Mouse (Mus musculus): ENCODE data around the gene Gif.

The Gif gene

DNA sequence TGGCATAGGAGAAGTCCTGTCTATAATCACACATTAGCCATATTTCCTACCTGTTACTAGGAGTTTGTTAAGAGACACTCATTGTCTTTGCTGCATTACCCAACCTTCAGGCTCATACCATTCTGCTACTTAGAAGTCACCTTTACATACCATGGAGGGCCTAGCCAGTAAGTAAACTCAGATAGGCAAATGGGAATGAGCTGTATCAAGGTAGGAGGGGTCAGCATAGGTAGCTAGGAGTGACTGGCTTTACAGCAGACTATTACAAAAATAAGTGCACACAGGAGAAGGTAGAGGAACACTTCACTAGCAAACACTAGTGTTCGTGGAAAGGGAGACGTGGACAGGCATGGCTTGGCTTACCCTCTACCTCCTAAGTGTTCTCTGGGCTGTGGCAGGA is at the start of gene Gif:
TSS of gene Gif (plus strand) at position 257 of the 400 bp plus-strand sequence.
- no peak for DNase-seq

DNA sequence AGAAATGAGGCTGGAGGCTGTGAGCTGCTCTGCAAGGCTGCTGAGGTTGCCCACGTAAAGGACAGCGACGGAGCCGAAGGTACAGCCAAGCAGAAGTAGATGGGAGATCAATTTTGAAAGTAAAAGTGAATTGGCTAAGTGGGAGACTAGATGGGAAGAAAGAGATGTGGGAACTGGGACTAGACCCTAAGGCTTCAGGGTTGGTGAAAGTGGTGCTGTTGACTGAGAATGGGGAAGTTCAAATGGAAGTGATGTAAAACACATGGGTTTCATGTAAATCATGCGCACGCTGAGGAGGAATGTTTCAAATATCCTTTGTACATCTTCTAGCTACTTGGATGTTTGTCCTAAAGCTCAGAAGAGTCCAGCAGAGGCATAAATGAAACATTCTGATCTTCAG is 49.0 kb upstream of the Gif start:
- DNase-seq = no peak

DNA sequence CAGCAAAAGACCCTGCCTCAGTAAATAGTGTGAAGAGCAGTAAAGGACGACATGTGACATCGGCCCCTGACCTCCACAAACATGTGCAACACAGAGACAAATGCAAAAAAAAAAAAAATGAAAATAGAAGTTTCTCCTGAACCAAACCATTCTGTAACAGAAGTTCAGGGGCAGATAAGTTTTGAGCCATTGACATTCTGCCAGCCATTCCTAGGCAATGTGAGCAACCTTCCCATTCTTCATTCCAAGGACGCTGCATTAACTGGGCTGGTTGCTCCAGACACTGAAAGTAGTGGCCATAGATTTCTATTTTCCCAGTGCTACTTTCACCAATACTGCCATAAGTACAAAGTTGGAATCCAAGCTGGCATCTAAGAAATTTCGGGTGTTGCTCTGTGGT is 34.9 kb upstream of the Gif start:
- no peak for DNase-seq

DNA sequence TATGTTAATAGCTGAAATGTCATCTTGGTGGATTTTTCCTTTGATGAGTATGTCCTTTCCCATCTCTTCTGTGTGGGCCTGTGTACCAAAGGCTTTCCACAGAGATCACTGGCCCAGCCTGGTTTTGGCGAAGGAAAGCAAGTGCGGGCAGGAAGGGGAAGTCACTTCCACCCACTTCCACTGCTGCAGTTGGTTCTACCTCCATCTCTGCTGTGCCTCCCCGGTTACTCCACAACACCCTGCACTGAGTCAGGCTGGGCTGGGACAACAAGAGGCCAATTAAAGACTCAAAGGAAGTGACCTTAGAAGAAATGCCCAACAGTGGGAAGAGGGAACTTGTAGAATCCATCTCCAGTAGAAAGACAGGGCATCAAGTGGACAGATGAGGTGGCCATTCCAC is 27.3 kb upstream of the Gif start:
- DNase-seq = no peak

DNA sequence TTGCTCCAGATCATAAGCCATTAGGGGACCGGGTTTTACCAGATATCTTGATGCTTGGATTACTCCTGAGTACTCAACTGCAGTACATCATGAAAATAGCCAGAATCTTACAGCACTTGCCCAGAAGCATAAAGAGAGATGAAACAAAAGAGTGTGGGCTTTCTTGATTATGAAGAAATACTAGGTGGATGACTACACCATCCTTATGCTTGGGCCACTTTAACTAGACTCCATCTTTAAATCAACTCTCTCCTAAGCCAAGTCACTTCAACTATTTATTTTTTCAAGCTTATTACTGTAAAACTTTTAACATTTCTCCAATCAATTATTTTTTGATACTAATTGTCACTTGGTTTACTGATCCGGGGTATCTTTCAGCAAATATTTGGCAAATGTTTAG is 23.5 kb upstream of the Gif start:
- DNase-seq = no peak

DNA sequence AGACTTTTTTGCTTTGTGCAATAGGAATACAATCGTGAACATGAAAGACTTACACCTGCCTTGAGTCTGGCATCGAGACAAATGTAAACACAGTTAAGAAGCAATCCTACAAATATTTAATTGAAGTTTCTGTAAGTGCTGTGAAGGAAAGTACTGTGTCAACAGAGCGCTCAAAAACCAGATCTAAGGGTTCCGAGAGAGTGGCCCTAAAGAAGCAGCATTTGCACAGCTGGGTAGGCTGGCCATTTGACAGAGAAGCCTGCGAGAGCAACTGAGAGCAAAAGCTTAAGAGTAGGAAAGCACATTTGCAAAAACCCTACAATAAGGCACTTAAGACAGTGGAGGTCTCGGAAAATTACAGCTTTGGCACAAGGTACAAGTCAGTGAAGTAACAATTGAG is 23.1 kb upstream of the Gif start:
- DNase-seq = no peak

DNA sequence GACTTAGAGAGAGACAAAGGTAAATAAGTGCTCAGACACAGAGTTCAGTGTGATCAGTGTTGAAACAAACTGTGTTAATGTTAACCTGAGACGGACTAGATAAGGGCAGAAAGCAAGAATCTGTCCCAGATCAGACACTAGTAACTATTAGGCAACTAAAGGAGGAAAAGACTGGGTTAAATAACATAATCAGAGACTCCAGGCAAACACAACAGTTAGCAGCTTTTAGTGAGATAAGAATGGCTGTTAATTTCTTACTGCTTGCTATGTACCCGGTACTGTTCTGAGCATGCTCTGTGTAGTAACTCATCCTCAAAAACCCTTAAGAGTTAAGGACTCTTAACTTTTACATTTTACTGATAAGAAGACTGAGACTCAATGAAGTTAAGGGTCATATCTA is 21.4 kb upstream of the Gif start:
- DNase-seq = no peak

DNA sequence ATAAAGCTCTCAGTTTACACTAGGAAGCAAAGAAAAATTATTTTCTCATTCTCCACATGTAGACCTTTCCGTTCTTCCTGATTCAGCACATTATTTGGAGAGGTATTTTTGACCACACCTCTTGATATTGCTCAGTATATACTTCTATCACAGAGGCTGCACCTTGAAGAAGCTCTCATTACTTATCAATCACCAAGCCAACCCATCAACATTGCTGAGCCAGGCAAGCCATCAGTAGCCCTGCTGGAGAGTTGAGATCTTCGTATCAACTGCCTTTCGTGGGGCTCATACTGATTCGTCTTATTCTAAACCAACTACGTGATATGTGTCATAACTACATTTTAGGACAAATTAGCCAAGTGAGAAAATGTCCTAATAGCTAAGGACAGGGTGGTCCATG is 20.1 kb upstream of the Gif start:
- DNase-seq = no peak

DNA sequence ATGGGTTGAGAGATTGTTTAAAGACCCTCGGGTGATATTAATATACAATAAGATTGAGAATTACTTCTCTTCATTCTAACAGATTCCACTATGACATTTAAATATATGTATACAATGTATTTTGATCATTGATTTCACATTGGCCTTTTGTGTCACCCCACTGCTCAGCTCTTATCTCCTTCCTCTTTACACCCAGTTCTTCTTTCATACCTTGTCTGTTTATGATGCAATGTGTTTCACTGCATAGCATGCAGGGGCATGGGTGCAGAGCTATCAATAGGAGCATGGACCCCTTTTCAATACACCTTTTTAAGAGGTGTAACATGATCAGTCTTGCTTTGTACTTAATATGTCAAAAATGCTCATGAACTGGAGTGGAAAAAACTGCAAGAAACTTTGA is 17.1 kb upstream of the Gif start:
- no peak for DNase-seq

DNA sequence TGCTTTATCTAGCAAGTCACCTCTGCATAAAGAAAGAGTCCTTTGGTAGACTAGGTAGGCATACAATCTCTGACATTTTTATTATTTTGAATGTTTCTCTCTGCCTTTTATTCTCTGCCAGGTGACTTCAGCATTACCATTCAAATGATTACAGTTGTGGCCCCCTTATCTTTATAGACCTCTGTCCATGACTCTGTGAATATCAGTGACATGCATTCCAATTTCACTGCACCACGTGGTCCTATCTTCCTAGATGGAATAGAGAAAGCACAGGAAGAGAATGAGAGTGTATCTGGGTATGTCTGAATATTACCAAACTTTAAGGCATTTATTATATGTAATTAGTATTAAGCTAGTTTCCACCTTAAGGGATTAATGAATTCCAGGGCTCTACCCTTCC is 10.9 kb upstream of the Gif start:
- no peak for DNase-seq

DNA sequence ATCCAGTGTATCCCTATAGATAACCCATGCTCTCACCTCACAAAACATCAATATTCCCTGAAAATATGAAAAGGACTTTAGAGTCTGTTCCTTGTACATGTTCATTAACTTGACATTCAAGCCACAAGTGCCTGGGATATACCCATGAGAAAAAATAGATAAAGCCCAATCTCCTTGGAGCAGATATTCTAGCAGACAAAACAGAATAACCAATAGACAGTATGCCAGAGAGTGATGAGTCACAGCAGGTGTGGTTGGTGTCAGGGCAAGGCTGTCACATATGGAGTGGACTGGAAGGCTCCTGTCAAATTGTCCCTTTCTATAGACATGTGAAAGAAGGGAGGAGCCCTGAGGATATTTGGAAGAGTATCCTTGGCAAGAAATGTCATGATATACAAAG is 1.7 kb upstream of the Gif start:
- DNase-seq = no peak

DNA sequence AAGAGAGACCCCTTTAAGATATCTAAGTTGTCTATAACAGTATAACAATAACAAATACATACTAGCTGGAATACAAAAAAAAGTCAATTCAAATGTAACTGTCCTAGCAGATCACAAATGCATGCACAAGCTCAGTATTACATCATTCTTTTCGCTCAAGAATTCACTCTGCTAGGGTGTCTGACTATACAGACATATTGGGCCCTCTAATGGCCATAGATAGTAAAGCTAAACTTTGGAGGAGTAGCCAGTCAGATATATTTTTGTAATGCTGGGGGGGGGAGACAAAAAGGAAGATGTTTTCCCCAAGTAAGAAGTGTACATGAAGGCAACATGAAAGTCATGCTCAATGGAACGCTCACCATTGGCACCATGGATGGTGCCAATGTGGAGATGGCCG is 17.7 kb downstream of the Gif start:
- no peak for DNase-seq

DNA sequence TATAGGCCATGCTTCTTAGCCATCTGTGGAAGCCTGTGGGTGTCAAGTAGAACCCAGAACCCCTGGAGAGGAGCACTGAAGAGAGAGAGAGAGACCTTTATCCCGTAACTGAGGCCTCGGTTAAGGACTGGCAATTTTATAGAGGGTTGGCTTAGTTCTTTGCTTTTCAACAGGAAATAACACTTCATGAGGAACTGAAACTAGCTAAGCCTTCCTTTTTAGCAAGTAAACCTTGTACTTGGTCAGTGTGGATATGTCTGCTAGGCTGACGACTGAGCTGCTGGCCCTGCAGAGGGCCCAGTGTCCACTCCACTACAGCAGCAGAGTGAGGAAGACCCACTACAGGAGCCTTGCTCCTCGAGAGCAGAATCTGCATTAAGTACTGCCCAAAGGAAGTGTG is 19.1 kb downstream of the Gif start:
- DNase-seq = no peak

DNA sequence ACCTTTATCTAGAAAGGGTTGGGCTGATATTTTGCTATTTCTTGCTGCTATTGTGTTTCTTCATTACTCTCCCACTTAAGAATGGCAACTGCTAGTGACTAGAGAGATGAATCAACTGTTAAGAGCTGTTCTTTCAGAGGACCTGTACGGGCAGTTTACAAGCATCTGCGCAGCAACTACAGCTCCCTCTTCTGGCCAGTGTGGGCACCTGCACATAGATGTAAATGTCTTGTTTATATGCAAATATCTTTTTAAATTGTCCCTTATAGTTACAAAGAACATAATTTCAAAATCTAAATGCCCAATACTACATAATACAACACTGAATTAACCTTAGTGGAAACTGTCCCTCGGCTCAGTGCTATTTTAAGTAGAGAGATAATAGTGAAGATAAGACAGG is 20.8 kb downstream of the Gif start:
- no peak for DNase-seq

DNA sequence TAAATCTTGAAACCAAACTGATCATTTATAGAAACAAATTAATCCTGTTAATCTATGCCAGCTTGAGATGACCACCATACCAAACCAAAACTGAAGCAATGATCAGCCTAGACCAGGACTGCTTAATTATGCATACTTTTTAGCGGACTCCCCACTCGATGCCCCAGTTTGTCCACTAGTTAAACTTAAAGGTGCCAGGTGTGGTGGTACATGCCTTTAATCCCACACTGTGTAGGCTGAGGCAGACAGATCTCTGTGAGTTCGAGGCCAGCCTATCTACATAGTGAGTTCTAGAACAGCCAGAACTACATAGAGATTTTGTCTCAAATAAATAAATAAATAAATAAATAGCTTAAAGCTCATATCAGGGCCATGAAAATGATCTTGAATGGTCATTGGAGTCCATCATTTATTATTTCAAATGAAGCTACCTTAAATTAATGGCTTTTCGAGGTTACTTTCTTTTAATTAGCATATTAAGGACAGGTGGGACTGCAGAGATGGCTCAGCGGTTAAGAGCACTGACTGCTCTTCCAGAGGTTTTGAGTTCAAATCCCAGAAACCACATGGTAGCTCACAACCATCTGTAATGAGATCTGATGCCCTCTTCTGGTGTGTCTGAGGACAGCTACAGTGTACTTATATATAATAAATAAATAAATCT is 22.0 kb downstream of the Gif start:
- no peak for DNase-seq

DNA sequence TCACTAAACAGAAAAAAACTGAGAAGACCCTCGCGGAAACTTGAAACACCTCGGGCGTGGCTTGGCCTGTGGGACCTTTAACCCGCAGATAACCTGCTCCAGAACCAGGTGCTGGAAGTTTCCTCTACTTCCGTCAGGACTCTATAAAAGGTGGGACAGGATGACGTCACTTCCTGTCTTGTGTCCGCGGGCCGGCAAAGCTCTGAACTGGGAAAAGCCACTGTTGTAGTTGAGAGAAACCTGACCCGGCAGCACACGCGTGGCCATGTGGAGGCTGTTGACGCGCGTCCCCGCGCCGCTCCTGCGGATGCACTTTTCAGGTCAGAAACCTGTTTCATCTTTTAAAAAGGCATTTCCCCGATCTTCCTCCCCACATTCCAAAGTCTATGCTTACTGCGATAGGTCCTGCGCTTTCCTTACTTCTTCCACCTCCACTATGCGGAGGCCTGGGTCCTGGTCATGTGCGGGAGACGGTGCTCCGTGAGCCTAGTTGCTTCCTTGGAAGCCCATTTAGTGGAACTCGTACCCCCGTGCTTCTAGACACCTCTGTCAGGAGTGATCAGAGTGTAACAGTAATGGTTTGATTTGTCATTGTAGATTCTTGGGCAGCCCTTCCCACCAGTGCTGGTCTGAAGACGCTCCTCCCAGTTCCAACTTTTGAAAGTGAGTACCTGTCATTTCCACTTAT is 23.0 kb downstream of the Gif start, which contains the start of gene Mrpl16:
TSS of gene Mrpl16 (plus strand) at position 187 of the 688 bp plus-strand sequence.
- peak; percentile 89 for DNase-seq

DNA sequence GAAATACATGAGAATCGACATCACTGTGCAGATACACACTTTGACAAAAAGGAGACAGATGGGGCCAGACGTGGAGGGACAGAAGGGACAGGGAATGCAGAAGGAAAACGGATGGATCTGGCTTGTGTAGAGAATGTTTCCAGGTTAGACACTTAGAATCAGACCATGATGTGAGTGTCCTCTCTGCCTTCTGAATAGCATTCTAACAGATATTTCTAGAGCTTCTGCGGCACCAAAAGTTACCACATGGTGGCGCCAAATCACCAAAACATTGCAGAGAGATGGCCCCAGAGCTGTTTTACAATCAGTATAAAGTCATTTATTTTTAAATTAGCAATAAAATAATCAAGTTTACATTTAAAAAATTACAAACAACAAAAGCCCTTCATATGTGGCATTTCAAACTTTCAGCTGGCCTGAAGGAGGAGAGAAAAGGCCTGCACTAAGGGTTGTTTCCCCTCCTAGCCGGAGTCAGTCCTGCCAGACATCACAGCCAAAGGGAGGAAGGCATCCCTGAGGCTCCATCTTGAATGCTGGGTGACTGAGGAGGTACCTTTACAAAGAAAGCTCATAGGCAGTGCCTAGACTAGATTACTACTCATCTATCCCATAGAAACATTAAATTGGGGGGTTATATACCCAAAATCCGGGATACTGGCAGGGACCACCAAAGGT is 30.0 kb downstream of the Gif start:
- peak; percentile 38 for DNase-seq

DNA sequence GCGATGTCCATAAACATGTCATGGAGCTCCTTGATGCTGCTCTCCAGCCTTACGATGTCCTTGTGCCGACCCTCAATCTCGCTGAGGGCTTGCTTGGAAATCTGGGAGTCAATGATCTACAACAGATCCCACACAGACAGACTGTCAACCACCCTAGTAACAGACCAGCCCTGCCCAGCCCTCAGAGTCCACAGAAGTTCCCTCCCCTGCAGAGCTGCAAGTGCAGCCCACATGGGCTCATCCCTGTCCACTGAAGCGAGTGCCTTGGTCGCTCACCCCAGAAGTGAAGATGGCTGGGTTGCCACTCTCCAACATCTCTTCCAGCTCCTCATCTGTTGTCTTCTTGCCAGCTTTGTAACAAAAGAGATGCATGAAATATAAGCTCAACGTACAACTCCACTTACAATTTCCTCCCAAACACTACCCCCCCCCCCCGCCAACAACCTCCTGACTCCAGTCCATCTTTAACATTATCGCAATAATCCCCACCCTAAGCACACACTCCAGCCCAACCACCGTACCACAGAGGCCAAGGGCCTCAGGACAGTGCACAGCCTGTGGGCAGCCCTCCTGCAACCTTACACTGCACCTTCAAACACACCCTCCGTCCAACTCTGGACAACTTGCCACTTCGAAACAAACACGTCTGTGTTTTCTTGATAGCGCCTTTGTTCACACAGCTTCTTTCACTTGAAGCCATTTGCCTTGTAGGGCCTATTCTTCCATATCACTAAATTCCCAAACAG is 38.2 kb downstream of the Gif start:
- no peak for DNase-seq

DNA sequence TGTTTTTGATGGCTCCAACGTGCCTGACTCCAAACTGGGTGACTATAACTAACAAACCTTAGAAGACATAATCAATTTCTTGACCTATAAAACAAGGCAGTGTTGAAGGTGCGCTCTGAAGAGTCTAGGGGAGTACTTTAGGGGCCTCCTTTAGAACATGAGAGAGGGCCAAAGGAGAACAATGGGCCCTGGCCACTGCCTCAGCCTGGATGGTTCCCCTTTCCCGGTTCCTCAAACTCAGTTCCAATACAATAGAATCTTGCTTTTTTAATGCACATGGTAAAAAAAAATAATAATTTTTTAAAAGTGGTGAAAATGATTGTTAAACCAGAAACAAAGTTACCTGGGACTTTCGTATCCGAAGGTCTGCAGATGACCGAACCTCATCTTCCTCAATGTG is 40.5 kb downstream of the Gif start:
- no peak for DNase-seq

DNA sequence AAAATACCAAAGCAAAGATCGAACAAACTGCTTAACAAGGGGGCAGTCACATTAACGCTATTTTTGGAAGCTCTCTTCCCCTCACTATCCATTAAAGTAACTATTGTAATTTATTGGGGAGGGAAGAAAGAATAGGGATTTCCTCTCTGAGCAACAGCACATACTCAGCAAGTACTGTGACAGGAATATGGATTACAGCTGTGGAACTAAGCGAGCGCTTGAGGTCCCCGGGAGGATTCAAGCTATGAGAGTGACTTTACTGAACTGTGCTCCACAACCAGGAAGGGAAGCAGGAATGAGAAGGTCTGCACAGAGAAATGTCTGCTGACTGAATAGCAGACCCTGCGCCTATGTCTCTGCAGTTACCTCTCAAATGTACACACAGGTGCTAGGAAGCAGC is 41.5 kb downstream of the Gif start:
- no peak for DNase-seq

DNA sequence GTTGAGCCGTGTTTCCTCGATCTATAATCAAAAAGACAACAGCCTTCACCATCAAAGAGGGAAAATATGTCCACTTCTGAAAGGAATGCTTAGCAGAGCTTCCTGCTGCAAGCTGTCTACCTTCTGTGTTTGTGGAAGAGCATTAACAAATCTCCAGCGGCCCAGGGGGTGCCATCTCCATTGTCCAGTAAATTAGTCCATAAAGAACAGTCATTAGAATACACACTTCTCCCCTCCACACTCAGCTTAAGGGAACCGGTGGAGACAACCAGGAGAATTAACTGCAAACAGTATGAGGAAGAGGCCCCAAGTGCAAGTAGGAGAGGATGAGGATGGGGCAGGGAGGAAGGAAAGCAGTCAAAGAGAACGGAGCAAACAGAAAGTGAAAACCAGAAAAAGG is 44.5 kb downstream of the Gif start:
- no peak for DNase-seq

DNA sequence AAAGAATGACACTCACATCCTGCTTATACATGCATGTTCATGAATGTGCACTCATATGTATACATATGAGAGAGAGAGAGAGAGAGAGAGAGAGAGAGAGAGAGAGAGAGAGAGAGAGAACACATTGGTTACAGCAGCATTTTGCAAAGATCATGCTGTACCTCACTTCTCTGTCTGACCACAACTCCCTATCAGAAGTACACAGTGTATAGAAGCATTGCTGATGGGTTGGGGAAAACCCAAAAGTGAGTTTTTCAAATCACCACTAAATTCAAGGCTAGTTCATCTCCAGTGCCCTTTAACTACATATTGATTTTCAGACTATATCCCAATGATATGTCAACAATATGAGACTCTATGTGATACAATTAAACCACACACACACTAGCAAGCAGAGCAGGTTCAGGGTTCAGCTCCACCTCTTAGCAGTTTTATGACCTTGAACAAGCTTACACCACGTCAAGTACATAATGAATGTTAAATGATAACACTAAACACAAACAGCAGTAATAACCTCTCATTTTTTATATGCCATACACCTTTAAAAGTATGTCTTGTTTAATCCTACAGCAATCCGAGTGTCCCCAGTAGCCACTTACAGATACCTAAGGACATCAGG is 46.5 kb downstream of the Gif start:
- no peak for DNase-seq

DNA sequence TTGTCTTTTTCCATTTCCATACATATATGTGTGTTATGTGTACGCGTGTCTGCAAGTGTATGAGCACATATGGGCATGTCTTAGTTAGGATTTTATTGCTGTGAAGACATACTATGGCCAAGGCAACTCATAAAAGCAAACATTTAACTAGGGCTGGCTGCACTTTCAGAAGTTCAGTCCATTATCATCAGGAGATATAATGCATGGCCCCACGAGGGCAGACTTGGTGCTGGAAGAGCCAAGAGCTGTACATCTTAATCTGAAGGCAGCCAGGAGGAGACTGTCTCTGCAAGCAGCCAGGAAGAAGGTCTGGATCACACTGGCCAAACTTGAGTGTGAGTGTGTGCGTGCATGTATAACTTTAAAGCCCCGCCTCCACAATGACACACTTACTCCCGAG is 47.1 kb downstream of the Gif start:
- DNase-seq = no peak

Measured in right cerebral cortex, adult 18-20 months (tissue).